Mouse (Mus musculus) megakaryocyte progenitor cell, adult 5-6 weeks (primary cell): ENCODE measurements around the gene Zfp61. TPM values are rescaled to one million over a fixed set of nuclear protein-coding genes. Genes with fewer than 3 reads are reported as not detected.

ENCODE experiments used
- ATAC-seq: replicated peaks from 2 replicates; pipeline ENCODE4 v1.8.0; 2016; ENCODE audit warnings: mild to moderate bottlenecking, moderate TSS enrichment, inconsistent platforms; ENCODE audit not compliant: poor library complexity
- total RNA-seq, 2 experiments: library from RNA; stranded (forward) in 1 of 2; stranded (reverse) in 1 of 2; fragments of 157-497, 149-512 nt in 1 of 2; fragments of 200-1000 nt in 1 of 2; gene quantifications; 2 replicates each; pipeline versions ENCODE4 v1.2.3 to v1.2.4; 2015 to 2017

The Zfp61 gene
- total RNA-seq (2015) (6.6 and 10.5 TPM in 2 replicates), total RNA-seq (2017) (22.7 and 29.0 TPM in 2 replicates)

- ATAC-seq, result peak; percentile 75
Measured at GRCm38 (mm10) chr7:24300771-24301282, at the start of gene Zfp61. Gene Zfp61, minus strand, starts transcription at chr7:24301232.

GRCm38 (mm10) chr7:24348896-24349295 is 47.9 kb upstream of the Zfp61 start, which contains the start of gene Lypd5:
Gene Lypd5, plus strand, starts transcription at chr7:24349196.
- ATAC-seq, result no peak

- no peak for ATAC-seq
Measured at GRCm38 (mm10) chr7:24346444-24346843, 45.4 kb upstream of the Zfp61 start.

GRCm38 (mm10) chr7:24343701-24344272 is 42.8 kb upstream of the Zfp61 start:
- ATAC-seq, result no peak

- ATAC-seq, result no peak
Measured at GRCm38 (mm10) chr7:24338241-24338640, 37.2 kb upstream of the Zfp61 start.

- peak; percentile 81 for ATAC-seq
Measured at GRCm38 (mm10) chr7:24335699-24336309, 34.8 kb upstream of the Zfp61 start.

- ATAC-seq, result peak; percentile 46
Measured at GRCm38 (mm10) chr7:24333304-24333986, 32.4 kb upstream of the Zfp61 start, which contains the start of gene Tescl. Gene Tescl, minus strand, starts transcription at chr7:24333936.

- ATAC-seq, result peak; percentile 31; the same call in 1 of the 2 replicates
Measured at GRCm38 (mm10) chr7:24327281-24327975, 26.4 kb upstream of the Zfp61 start.

GRCm38 (mm10) chr7:24326273-24327135 is 25.5 kb upstream of the Zfp61 start:
- no peak for ATAC-seq

GRCm38 (mm10) chr7:24325675-24326128 is 24.7 kb upstream of the Zfp61 start:
- no peak for ATAC-seq

- no peak for ATAC-seq
Measured at GRCm38 (mm10) chr7:24325197-24325596, 24.2 kb upstream of the Zfp61 start.

- ATAC-seq, result peak; percentile 72
Measured at GRCm38 (mm10) chr7:24322593-24322992, 21.6 kb upstream of the Zfp61 start.

GRCm38 (mm10) chr7:24318942-24319341 is 17.9 kb upstream of the Zfp61 start:
- ATAC-seq, result no peak

- peak; percentile 95 for ATAC-seq
Measured at GRCm38 (mm10) chr7:24316567-24317092, 15.6 kb upstream of the Zfp61 start, which contains the start of gene Zfp94. Gene Zfp94, minus strand, starts transcription at chr7:24316666.

- peak; percentile 60 for ATAC-seq
Measured at GRCm38 (mm10) chr7:24315726-24316566, 14.9 kb upstream of the Zfp61 start.

GRCm38 (mm10) chr7:24299823-24300481 is 1.1 kb downstream of the Zfp61 start:
- ATAC-seq, result 0 out of 2 replicates have a peak, but pooled peaks have one; percentile 20

- peak; percentile 95 for ATAC-seq
Measured at GRCm38 (mm10) chr7:24298973-24299708, 1.9 kb downstream of the Zfp61 start.

- ATAC-seq, result no peak
Measured at GRCm38 (mm10) chr7:24298635-24298972, 2.4 kb downstream of the Zfp61 start.
